Mouse (Mus musculus): ENCODE measurements around the gene Clk3. TPM values are rescaled to one million over a fixed set of nuclear protein-coding genes. Genes with fewer than 3 reads are reported as not detected.

Clk3 gene
- polyA plus RNA-seq, 1 experiment = 224 TPM

DNA sequence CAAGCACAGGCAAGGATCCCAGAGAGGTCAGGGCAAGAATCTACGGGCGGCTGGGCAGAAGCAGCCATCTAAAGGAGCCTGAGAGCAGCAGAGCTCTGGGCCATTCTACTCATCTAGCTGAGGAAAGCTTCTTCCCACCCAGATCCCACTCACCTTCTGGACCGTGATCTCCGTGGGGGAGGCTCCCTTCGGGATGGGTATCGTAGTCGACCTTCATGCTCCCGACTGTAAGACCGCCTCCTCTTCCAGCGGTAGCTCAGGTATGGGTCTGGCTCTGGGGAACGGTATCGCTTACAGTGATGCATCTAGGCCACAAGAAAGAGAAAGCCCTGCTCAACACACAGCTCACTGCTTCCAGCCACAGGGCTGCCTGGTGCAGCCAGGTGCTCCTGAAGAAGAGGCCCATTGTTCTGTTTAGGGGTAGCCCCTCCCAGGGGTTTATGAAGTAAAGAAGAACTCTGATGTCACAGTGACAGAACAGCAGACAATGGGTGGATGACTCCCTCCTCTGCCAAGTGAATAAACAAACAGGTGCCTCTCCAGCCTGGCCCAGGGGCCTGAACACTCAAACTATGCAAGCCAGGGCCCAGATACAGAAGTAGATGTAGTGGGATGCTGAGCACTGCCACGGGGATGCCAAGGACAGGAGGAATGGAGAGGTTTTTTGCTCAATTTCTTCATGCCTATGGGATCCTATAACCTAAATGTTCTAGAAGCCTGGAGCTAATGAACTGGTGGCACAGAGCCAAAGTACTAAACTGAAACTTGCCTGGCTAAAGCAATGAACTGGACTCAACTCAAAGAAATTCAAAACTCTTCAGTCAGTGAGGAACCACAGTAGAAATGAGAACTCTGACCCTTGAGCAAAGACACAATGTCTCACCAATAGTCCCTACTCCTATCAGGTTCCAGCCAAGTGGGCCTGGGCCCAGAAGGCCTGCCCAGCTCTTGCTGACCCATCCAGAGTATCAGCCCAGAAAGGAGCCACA, 3.8 kb downstream of the Clk3 start:
- H3K4me1 ChIP-seq (ENCODE audit: control insufficient read depth, insufficient read depth, low read length) = peaks cover 16% of the 10 kb centered on the region
- peaks cover 4% of the 10 kb centered on the region; the same call in 1 of the 2 replicates for H3K36me3 ChIP-seq (ENCODE audit: control insufficient read depth, insufficient read depth, low read length)
- TF ChIP-seq POLR2A (IDR thresholded peaks at IDR 0.05; ENCODE audit: control insufficient read depth, low read depth, low read length) (peak; percentile 76; the same call in 1 of the 2 replicates), CTCF (IDR thresholded peaks at IDR 0.05; ENCODE audit: control insufficient read depth, insufficient read depth, insufficient replicate concordance, low read depth, low read length) (no peak)
- H3K27ac ChIP-seq (ENCODE audit: control insufficient read depth, insufficient read depth, low read depth, low read length) = peak overlapping the region; percentile 82
- no peaks in the 10 kb centered on the region for H3K27me3 ChIP-seq (ENCODE audit: control insufficient read depth, insufficient read depth, low read length)
- H3K4me3 ChIP-seq (ENCODE audit: control insufficient read depth, low read depth, low read length) = peak overlapping the region; percentile 89

DNA sequence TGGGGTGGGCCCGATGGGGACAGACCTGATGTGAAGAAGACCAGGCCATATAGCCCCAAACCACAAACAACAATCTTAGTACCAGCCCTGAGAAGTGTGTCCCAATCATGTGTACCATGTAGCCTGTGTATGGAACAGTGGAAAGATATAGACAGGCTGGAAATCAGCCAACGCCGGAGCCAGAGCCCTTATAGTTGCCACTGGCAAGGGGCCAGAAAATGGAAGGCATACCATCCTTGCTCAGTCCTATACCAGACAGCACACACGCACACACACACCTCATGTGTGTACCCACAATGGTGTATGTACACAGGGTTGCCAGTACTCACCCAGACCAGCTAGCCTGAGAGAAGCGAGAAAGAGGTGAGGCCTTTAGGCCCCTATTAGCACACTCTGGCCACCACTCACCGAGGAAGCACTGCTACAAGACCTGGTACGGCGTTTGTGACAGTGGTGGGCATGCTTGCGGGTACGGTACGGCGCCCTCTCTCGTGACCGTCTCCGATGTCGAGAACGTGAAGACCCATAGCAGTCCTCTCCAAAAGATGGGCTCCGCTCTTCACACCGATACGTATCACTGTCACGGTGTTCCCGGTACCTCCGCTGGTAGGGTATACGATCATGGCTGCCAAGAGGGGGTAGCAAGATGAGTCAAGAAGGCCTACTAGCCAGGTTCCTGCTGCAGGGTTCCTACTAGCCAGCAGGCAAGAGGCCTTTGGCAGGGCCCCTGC, 5.1 kb downstream of the Clk3 start:
- Histone ChIP-seq H3K27me3 (ENCODE audit: control insufficient read depth, insufficient read depth, low read length) (no peaks in the 10 kb centered on the region), H3K36me3 (ENCODE audit: control insufficient read depth, insufficient read depth, low read length) (peaks cover 4% of the 10 kb centered on the region; the same call in 1 of the 2 replicates), H3K4me3 (ENCODE audit: control insufficient read depth, low read depth, low read length) (peak overlapping the region; percentile 89), H3K27ac (ENCODE audit: control insufficient read depth, insufficient read depth, low read depth, low read length) (peak overlapping the region; percentile 68; the same call in 1 of the 2 replicates), H3K4me1 (ENCODE audit: control insufficient read depth, insufficient read depth, low read length) (peaks cover 5% of the 10 kb centered on the region)
- TF ChIP-seq CTCF (IDR thresholded peaks at IDR 0.05; ENCODE audit: control insufficient read depth, insufficient read depth, insufficient replicate concordance, low read depth, low read length) = no peak
- TF ChIP-seq POLR2A (IDR thresholded peaks at IDR 0.05; ENCODE audit: control insufficient read depth, low read depth, low read length) = peak; percentile 15; the same call in 1 of the 2 replicates

DNA sequence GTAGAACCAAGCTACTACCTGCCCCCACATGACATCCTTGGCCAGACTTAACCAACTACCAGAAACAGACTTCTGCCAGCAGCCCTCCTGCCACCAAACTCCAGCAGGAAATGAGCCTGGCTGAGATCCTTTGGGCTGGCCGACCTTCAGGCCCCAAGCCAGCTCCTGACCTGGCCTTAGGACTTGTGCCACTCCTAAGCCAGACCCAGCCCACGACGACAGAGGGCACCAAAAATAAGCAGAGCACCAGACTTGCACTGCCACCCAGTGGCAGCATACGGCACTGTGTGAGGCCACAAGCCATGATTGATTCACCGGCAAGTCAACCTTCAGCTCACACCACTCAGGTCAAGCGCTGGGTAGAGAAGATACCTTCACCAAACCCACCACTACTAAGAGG, 6.4 kb downstream of the Clk3 start:
- no peak for TF ChIP-seq POLR2A (IDR thresholded peaks at IDR 0.05; ENCODE audit: control insufficient read depth, low read depth, low read length)
- peak; percentile 79; the same call in 1 of the 2 replicates for TF ChIP-seq CTCF (IDR thresholded peaks at IDR 0.05; ENCODE audit: control insufficient read depth, insufficient read depth, insufficient replicate concordance, low read depth, low read length)
- H3K36me3 ChIP-seq (ENCODE audit: control insufficient read depth, insufficient read depth, low read length) = peaks cover 4% of the 10 kb centered on the region; the same call in 1 of the 2 replicates
- H3K27me3 ChIP-seq (ENCODE audit: control insufficient read depth, insufficient read depth, low read length) = no peaks in the 10 kb centered on the region
- H3K4me1 ChIP-seq (ENCODE audit: control insufficient read depth, insufficient read depth, low read length) = peaks cover 5% of the 10 kb centered on the region
- H3K27ac ChIP-seq (ENCODE audit: control insufficient read depth, insufficient read depth, low read depth, low read length) = peak overlapping the region; percentile 5; the same call in 1 of the 2 replicates
- H3K4me3 ChIP-seq (ENCODE audit: control insufficient read depth, low read depth, low read length) = peak overlapping the region; percentile 89

DNA sequence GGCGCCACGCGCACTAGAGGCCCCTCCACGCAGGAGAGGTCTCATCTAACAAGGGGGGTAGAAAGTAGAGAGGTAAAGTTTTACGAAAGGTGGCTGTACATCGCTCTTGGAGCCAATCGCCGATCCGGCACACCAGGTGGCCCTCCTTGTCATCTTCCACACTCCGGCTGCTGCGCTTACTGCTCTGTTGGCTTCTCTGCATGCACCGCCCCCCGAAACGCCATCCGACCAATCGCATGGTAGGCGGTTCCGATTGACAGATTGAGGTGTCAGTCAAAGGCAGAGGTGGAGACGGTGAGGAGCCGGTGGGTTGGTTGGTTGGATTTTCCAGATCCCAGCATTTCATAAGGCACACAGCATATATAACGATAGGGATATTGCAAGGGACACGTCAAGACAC, 7.1 kb downstream of the Clk3 start:
- Histone ChIP-seq H3K36me3 (ENCODE audit: control insufficient read depth, insufficient read depth, low read length) (peaks cover 4% of the 10 kb centered on the region; the same call in 1 of the 2 replicates), H3K4me3 (ENCODE audit: control insufficient read depth, low read depth, low read length) (peak overlapping the region; percentile 89), H3K27ac (ENCODE audit: control insufficient read depth, insufficient read depth, low read depth, low read length) (no peak overlapping the region)

DNA sequence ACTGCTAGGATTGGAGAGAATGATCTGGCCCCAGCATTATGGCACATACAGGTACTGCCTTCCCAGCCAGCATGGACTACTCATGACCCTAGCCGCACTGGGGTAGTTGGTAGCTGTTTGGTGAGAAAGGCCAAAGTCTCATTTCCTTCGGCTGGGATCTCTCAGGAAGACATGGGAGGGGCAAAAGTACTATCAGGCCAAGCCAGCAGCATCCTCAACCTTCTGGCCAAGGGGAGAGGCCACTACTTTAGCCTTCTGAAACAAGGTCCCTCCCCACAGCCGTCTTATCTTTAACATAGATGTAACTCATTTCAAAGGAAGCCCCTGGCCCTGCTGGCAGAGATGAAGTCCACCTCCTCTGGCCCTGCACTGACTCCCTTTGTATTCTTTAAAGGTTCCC, 8.1 kb downstream of the Clk3 start:
- peaks cover 4% of the 10 kb centered on the region; the same call in 1 of the 2 replicates for H3K36me3 ChIP-seq (ENCODE audit: control insufficient read depth, insufficient read depth, low read length)
- no peaks in the 10 kb centered on the region for H3K27me3 ChIP-seq (ENCODE audit: control insufficient read depth, insufficient read depth, low read length)
- H3K4me1 ChIP-seq (ENCODE audit: control insufficient read depth, insufficient read depth, low read length) = no peaks in the 10 kb centered on the region; the same call in 1 of the 2 replicates
- TF ChIP-seq CTCF (IDR thresholded peaks at IDR 0.05; ENCODE audit: control insufficient read depth, insufficient read depth, insufficient replicate concordance, low read depth, low read length) (no peak), POLR2A (IDR thresholded peaks at IDR 0.05; ENCODE audit: control insufficient read depth, low read depth, low read length) (no peak)
- no peak overlapping the region; the same call in 1 of the 2 replicates for H3K4me3 ChIP-seq (ENCODE audit: control insufficient read depth, low read depth, low read length)
- H3K27ac ChIP-seq (ENCODE audit: control insufficient read depth, insufficient read depth, low read depth, low read length) = no peak overlapping the region

More for the DNA sequence above, 7.1 kb downstream of the Clk3 start:
- TF ChIP-seq POLR2A (IDR thresholded peaks at IDR 0.05; ENCODE audit: control insufficient read depth, low read depth, low read length) = no peak
- TF ChIP-seq CTCF (IDR thresholded peaks at IDR 0.05; ENCODE audit: control insufficient read depth, insufficient read depth, insufficient replicate concordance, low read depth, low read length) = no peak
- H3K4me1 ChIP-seq (ENCODE audit: control insufficient read depth, insufficient read depth, low read length) = no peaks in the 10 kb centered on the region; the same call in none of the 2 replicates
- no peaks in the 10 kb centered on the region for H3K27me3 ChIP-seq (ENCODE audit: control insufficient read depth, insufficient read depth, low read length)

DNA sequence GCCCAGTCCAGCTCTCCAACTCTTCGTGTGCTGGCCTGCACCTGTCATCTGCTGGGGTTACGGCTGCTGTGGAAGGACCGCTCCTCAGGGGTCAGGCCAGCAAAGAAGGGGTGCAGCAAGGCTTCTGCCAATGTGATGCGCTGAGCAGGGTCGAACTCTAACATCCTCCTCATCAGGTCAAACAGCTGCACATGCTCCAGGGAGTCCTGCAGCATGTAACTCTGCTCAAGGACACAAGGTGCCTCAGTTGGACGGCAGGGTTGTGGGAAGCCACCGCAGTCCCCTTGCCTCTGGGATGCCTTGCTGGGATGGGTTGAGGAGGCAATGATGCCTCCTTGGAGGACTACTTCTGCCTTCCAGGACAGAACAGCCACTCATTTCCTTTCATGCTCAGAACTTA, 14.8 kb downstream of the Clk3 start:
- no peak overlapping the region for H3K4me3 ChIP-seq (ENCODE audit: control insufficient read depth, low read depth, low read length)
- no peaks in the 10 kb centered on the region; the same call in none of the 2 replicates for H3K36me3 ChIP-seq (ENCODE audit: control insufficient read depth, insufficient read depth, low read length)
- no peaks in the 10 kb centered on the region for H3K27me3 ChIP-seq (ENCODE audit: control insufficient read depth, insufficient read depth, low read length)
- TF ChIP-seq CTCF (IDR thresholded peaks at IDR 0.05; ENCODE audit: control insufficient read depth, insufficient read depth, insufficient replicate concordance, low read depth, low read length) (no peak), POLR2A (IDR thresholded peaks at IDR 0.05; ENCODE audit: control insufficient read depth, low read depth, low read length) (no peak)
- H3K27ac ChIP-seq (ENCODE audit: control insufficient read depth, insufficient read depth, low read depth, low read length) = no peak overlapping the region
- H3K4me1 ChIP-seq (ENCODE audit: control insufficient read depth, insufficient read depth, low read length) = no peaks in the 10 kb centered on the region
